8 mouse cellular contexts compared by ENCODE assay signal in genomic region chr2:102658661-102659520, GRCm38 (mm10). TPM values are rescaled to one million over a fixed set of nuclear protein-coding genes. Genes with fewer than 3 reads are reported as not detected.
A peak's percentile ranks its signal among the peaks of the same experiment; 100 is the strongest.
DNase-seq lines count a peak whose midpoint lies in the region; ATAC-seq and TF ChIP-seq lines count a peak whose summit lies in the region.

No protein-coding gene starts in this region.

- peak overlapping the region; percentile 89 for H3K4me2 ChIP-seq in hindbrain, embryonic 11.5 days (replicated peaks; ENCODE audit: low read depth, low read length)
- H3K4me2 ChIP-seq in midbrain, embryonic 12.5 days (replicated peaks), result peak overlapping the region; percentile 88
- peak overlapping the region; percentile 99 for H3K4me2 ChIP-seq in stomach, embryonic 15.5 days

- H3K4me3 ChIP-seq in ES-E14 (ENCODE audit: insufficient read depth in 1 of 2, low read depth in 1 of 2, low read length in 2 of 2, poor library complexity in 1 of 2, severe bottlenecking in 1 of 2), result peak overlapping the region; percentile 78 to 82
- peak overlapping the region; percentile 60 for H3K4me3 ChIP-seq in bone marrow macrophage, adult 2 months (ENCODE audit: insufficient read depth, low read length)
- H3K4me3 ChIP-seq in embryonic fibroblast, embryonic 13.5 days (ENCODE audit: insufficient read depth, low read length), result peak overlapping the region; percentile 40
- peak overlapping the region; percentile 74 for H3K4me3 ChIP-seq in hindbrain, embryonic 11.5 days (ENCODE audit: low read depth, low read length)
- H3K4me3 ChIP-seq in midbrain, embryonic 12.5 days, result peak overlapping the region; percentile 79
- H3K4me3 ChIP-seq in stomach, embryonic 15.5 days (replicated peaks), result peak overlapping the region; percentile 59

- H3K36me3 ChIP-seq in ES-E14 (ENCODE audit: control insufficient read depth, insufficient read depth, low read length, poor library complexity, severe bottlenecking), result no peaks in the 10 kb centered on the region
- H3K36me3 ChIP-seq in hindbrain, embryonic 11.5 days (ENCODE audit: control insufficient read depth, insufficient read depth, low read length), result no peaks in the 10 kb centered on the region
- H3K36me3 ChIP-seq in midbrain, embryonic 12.5 days, result no peaks in the 10 kb centered on the region
- H3K36me3 ChIP-seq in stomach, embryonic 15.5 days, result no peaks in the 10 kb centered on the region

- WGBS in hindbrain, embryonic 11.5 days, result under 1% methylated on average over 69 of the region's 80 CpGs
- 1% methylated on average over 69 of the region's 80 CpGs for WGBS in midbrain, embryonic 12.5 days
- WGBS in stomach, embryonic 15.5 days, result under 1% methylated on average over 80 of the region's 80 CpGs

- in situ Hi-C loops in ES-E14 (cut with MboI; ENCODE audit: low sequenced_read_pairs in 2 of 2, unreplicated experiment in 2 of 2), result no loop called here

- DNase-seq in ES-E14 (ENCODE audit: low read depth, low spot score), result no peak
- DNase-seq in hindbrain, embryonic 11.5 days (ENCODE audit: low spot score), result peak; percentile 82
- peak; percentile 73 to 77 for DNase-seq in left cerebral cortex, postnatal 14 days (ENCODE audit: low spot score in 2 of 2)
- DNase-seq in spleen, adult 12 weeks (ENCODE audit: low spot score), result no peak

- peak; percentile 72 for ATAC-seq in hindbrain, embryonic 11.5 days (ENCODE audit: low FRiP score)
- peak; percentile 68 for ATAC-seq in midbrain, embryonic 12.5 days (ENCODE audit: low FRiP score, low read depth)
- ATAC-seq in stomach, embryonic 15.5 days (ENCODE audit: insufficient read depth, low FRiP score, low read depth), result peak; percentile 67; the same call in 1 of the 2 replicates

- no peaks in the 10 kb centered on the region; a peak in 1 of 4 replicates for H3K4me1 ChIP-seq in ES-E14 (ENCODE audit: control insufficient read depth in 2 of 2, insufficient read depth in 2 of 2, low read length in 2 of 2, poor library complexity in 1 of 2)
- H3K4me1 ChIP-seq in bone marrow macrophage, adult 2 months (ENCODE audit: control insufficient read depth, insufficient read depth, low read length), result no peaks in the 10 kb centered on the region
- no peaks in the 10 kb centered on the region for H3K4me1 ChIP-seq in embryonic fibroblast, embryonic 13.5 days (ENCODE audit: control insufficient read depth, insufficient read depth, low read length)
- H3K4me1 ChIP-seq in hindbrain, embryonic 11.5 days (replicated peaks; ENCODE audit: control insufficient read depth, insufficient read depth, low read length), result peaks cover 7% of the 10 kb centered on the region
- H3K4me1 ChIP-seq in midbrain, embryonic 12.5 days, result peaks cover 61% of the 10 kb centered on the region
- peaks cover 13% of the 10 kb centered on the region; the same call in 1 of the 2 replicates for H3K4me1 ChIP-seq in stomach, embryonic 15.5 days

- no peaks in the 10 kb centered on the region for H3K9me3 ChIP-seq in ES-E14 (ENCODE audit: control insufficient read depth, insufficient read depth, low read depth, low read length)
- H3K9me3 ChIP-seq in hindbrain, embryonic 11.5 days (ENCODE audit: control insufficient read depth, low read length), result no peaks in the 10 kb centered on the region
- no peaks in the 10 kb centered on the region for H3K9me3 ChIP-seq in midbrain, embryonic 12.5 days
- H3K9me3 ChIP-seq in stomach, embryonic 15.5 days, result no peaks in the 10 kb centered on the region

- TF ChIP-seq POLR2A in bone marrow macrophage, adult 2 months (IDR thresholded peaks at IDR 0.05; ENCODE audit: borderline replicate concordance, low read depth, low read length), result no peak
- TF ChIP-seq POLR2A in embryonic fibroblast, embryonic 13.5 days (IDR thresholded peaks at IDR 0.05; ENCODE audit: low read depth, low read length), result no peak

- intact Hi-C loops in left cerebral cortex, postnatal 14 days (cut with DNase I), result loop anchor here (5.0 kb wide), 2 partner anchors 37 to 62 kb away; no protein-coding TSS in a partner anchor

- H3K9ac ChIP-seq in ES-E14 (ENCODE audit: insufficient read depth, low read depth, low read length, poor library complexity, severe bottlenecking), result peak overlapping the region; percentile 55
- H3K9ac ChIP-seq in hindbrain, embryonic 11.5 days (ENCODE audit: low read depth, low read length), result peak overlapping the region; percentile 85
- peak overlapping the region; percentile 81 for H3K9ac ChIP-seq in midbrain, embryonic 12.5 days (replicated peaks)
- H3K9ac ChIP-seq in stomach, embryonic 15.5 days, result peak overlapping the region; percentile 5; the same call in 1 of the 2 replicates

- no peak for TF ChIP-seq CTCF in bone marrow macrophage, adult 2 months (IDR thresholded peaks at IDR 0.05; ENCODE audit: low read depth, low read length)
- TF ChIP-seq CTCF in embryonic fibroblast, embryonic 13.5 days (IDR thresholded peaks at IDR 0.05; ENCODE audit: borderline replicate concordance, insufficient read depth, low read length), result peak; percentile 16; the same call in 1 of the 2 replicates

- H3K27me3 ChIP-seq in hindbrain, embryonic 11.5 days (ENCODE audit: control insufficient read depth, insufficient read depth, low read length), result no peaks in the 10 kb centered on the region
- no peaks in the 10 kb centered on the region for H3K27me3 ChIP-seq in midbrain, embryonic 12.5 days
- H3K27me3 ChIP-seq in stomach, embryonic 15.5 days (replicated peaks), result peaks cover 39% of the 10 kb centered on the region

- no peak overlapping the region for H3K27ac ChIP-seq in ES-E14 (ENCODE audit: insufficient read depth, low read depth, low read length, poor library complexity, severe bottlenecking)
- H3K27ac ChIP-seq in bone marrow macrophage, adult 2 months (ENCODE audit: insufficient read depth, low read depth, low read length), result no peak overlapping the region
- no peak overlapping the region for H3K27ac ChIP-seq in embryonic fibroblast, embryonic 13.5 days (ENCODE audit: insufficient read depth, low read length)
- peak overlapping the region; percentile 89 for H3K27ac ChIP-seq in hindbrain, embryonic 11.5 days (ENCODE audit: low read depth, low read length)
- H3K27ac ChIP-seq in midbrain, embryonic 12.5 days (replicated peaks), result peak overlapping the region; percentile 97
- H3K27ac ChIP-seq in stomach, embryonic 15.5 days, result no peak overlapping the region

TF ChIP-seq in ES-E14, 5 proteins besides CTCF, POLR2A, EP300 and RAD21:
- TF ChIP-seq ZC3H11A (IDR thresholded peaks at IDR 0.05; ENCODE audit: borderline replicate concordance, low read depth, low read length) (no peak), HCFC1 (IDR thresholded peaks at IDR 0.05; ENCODE audit: borderline replicate concordance, insufficient read depth, low read length) (no peak), CHD2 (IDR thresholded peaks at IDR 0.05; ENCODE audit: low read depth, low read length) (no peak), MAFK (IDR thresholded peaks at IDR 0.05; ENCODE audit: insufficient read depth, low read depth, low read length) (no peak), ZNF384 (IDR thresholded peaks at IDR 0.05; ENCODE audit: low read depth, low read length) (no peak)
TF ChIP-seq in ES-E14: peak in this region for 0.

RNA-seq across cellular contexts. Expression of gene Slc1a2, which starts 0.4 kb away (rescaled TPM):
- 0.40 and 0.48 TPM in 2 replicates for total RNA-seq in ES-E14 (2012; rRNA removed)
- polyA plus RNA-seq in bone marrow macrophage, adult 2 months (2012; ENCODE audit: insufficient read depth, insufficient read length, missing spikeins), result 5.7 TPM in 1 of 2 replicates, not detected in the other
- 0.62 and 0.90 TPM in 2 replicates for polyA plus RNA-seq in embryonic fibroblast, embryonic 13.5 days (2011; ENCODE audit: insufficient read length, low read depth, missing spikeins)
- polyA plus RNA-seq in hindbrain, embryonic 11.5 days (2014; fragmentation: Nextera tagmentation; extraction: Ambion mirVana), result 16.6 and 19.8 TPM in 2 replicates
- total RNA-seq in left cerebral cortex, postnatal 14 days (2021), result 1,000 to 10,000 TPM; 2,125 to 2,199 TPM
- 20.6 and 25.7 TPM in 2 replicates for polyA plus RNA-seq in midbrain, embryonic 12.5 days (2016; fragmentation: Nextera tagmentation; extraction: Ambion mirVana)
- 0.36 and 0.95 TPM in 2 replicates for polyA plus RNA-seq in stomach, embryonic 15.5 days (2015; fragmentation: Nextera tagmentation; extraction: Ambion mirVana)

Comparison
In these comparisons a context has a peak if more than half of its experiments do, and no peak if none do; other contexts are left out.
1. DNase-seq: peak in hindbrain, embryonic 11.5 days (single experiment) and left cerebral cortex, postnatal 14 days (2 of 2); none in ES-E14 (single experiment) and spleen, adult 12 weeks (single experiment).
2. H3K27ac ChIP-seq: peak in hindbrain, embryonic 11.5 days (single experiment) and midbrain, embryonic 12.5 days (single experiment); none in ES-E14 (single experiment), bone marrow macrophage, adult 2 months (single experiment), embryonic fibroblast, embryonic 13.5 days (single experiment) and stomach, embryonic 15.5 days (single experiment).
3. H3K9ac ChIP-seq: peak in every context shown above with its lines; median percentile 85 in hindbrain, embryonic 11.5 days; 81 in midbrain, embryonic 12.5 days; 55 in ES-E14; 5 in stomach, embryonic 15.5 days.
4. Peak in every context shown above with its lines, with median percentiles within 50 percentile points of each other: H3K4me3 ChIP-seq, ATAC-seq and H3K4me2 ChIP-seq.